Mouse (Mus musculus) myocyte (in vitro differentiated cells): ENCODE data around the gene Adad1. TPM values are rescaled to one million over a fixed set of nuclear protein-coding genes. Genes with fewer than 3 reads are reported as not detected.

ENCODE experiments used
- H3K27me3 ChIP-seq: one replicate; pipeline ENCODE4 v1.6.1; 2011; ENCODE audit not compliant: control insufficient read depth, insufficient read depth, insufficient read length
- H3K36me3 ChIP-seq: one replicate; pipeline ENCODE4 v1.6.1; 2011; ENCODE audit not compliant: control insufficient read depth, insufficient read depth
- H3K4me2 ChIP-seq: one replicate; pipeline ENCODE4 v1.6.1; 2011; ENCODE audit warnings: low read depth, control low read depth
- H3K4me3 ChIP-seq: one replicate; pipeline ENCODE4 v1.5.1; 2011; ENCODE audit warnings: mild to moderate bottlenecking, control low read depth, moderate library complexity
- H3K79me2 ChIP-seq: one replicate; pipeline ENCODE4 v1.6.1; 2011; ENCODE audit not compliant: control insufficient read depth, insufficient read depth
- H3ac ChIP-seq: one replicate; pipeline ENCODE4 v1.6.1; 2011; ENCODE audit not compliant: control insufficient read depth, insufficient read length
- CEBPB ChIP-seq: IDR thresholded peaks from 2 replicates; pipeline ENCODE4 v1.6.1; 2011; ENCODE audit warnings: mild to moderate bottlenecking, moderate library complexity; ENCODE audit not compliant: poor library complexity, insufficient read depth, severe bottlenecking
- E2F4 ChIP-seq: IDR thresholded peaks from one replicate; pipeline ENCODE4 v1.6.1; 2011; ENCODE audit warnings: mild to moderate bottlenecking, control low read depth, moderate library complexity; ENCODE audit not compliant: insufficient read depth
- MAX ChIP-seq: IDR thresholded peaks from one replicate; pipeline ENCODE4 v1.6.1; 2011; ENCODE audit warnings: low read depth, mild to moderate bottlenecking, control low read depth
- MYOD1 ChIP-seq, 3 experiments: IDR thresholded peaks; one replicate each; pipeline ENCODE4 v1.6.1; 2011; ENCODE audit warnings: control low read depth in 2 of 3, low read depth in 2 of 3, mild to moderate bottlenecking in 2 of 3, moderate library complexity in 1 of 3; ENCODE audit not compliant: insufficient read length in 2 of 3, control insufficient read depth in 1 of 3
- MYOG ChIP-seq, 3 experiments: IDR thresholded peaks; one replicate each; pipeline ENCODE4 v1.6.1; 2011; ENCODE audit warnings: control low read depth in 2 of 3, low read depth in 2 of 3, mild to moderate bottlenecking in 2 of 3; ENCODE audit not compliant: insufficient read length in 2 of 3, control insufficient read depth in 1 of 3, insufficient read depth in 1 of 3
- POLR2A ChIP-seq: IDR thresholded peaks from one replicate; pipeline ENCODE4 v1.6.1; 2011; ENCODE audit warnings: low read depth, mild to moderate bottlenecking, control low read depth, moderate library complexity; ENCODE audit not compliant: insufficient read length
- POLR2AphosphoS2 ChIP-seq: IDR thresholded peaks from one replicate; pipeline ENCODE4 v1.6.1; 2011; ENCODE audit warnings: low read depth, control low read depth; ENCODE audit not compliant: insufficient read length
- REST ChIP-seq: IDR thresholded peaks from one replicate; pipeline ENCODE4 v1.6.1; 2011; ENCODE audit warnings: mild to moderate bottlenecking, control low read depth, moderate library complexity; ENCODE audit not compliant: insufficient read depth, insufficient read length
- SRF ChIP-seq: IDR thresholded peaks from one replicate; pipeline ENCODE4 v1.6.1; 2011; ENCODE audit warnings: low read depth; ENCODE audit not compliant: control insufficient read depth, insufficient read length
- TCF12 ChIP-seq: IDR thresholded peaks from one replicate; pipeline ENCODE4 v1.6.1; 2011; ENCODE audit warnings: mild to moderate bottlenecking, control low read depth; ENCODE audit not compliant: poor library complexity, insufficient read depth, severe bottlenecking
- TCF3 ChIP-seq: IDR thresholded peaks from one replicate; pipeline ENCODE4 v1.6.1; 2011; ENCODE audit warnings: low read depth, control low read depth; ENCODE audit not compliant: insufficient read length
- USF1 ChIP-seq: IDR thresholded peaks from one replicate; pipeline ENCODE4 v1.6.1; 2011; ENCODE audit warnings: low read depth, mild to moderate bottlenecking, control low read depth, moderate library complexity
- polyA plus RNA-seq: library from polyadenylated mRNA; unstranded; fragments of >200 nt; fragmentation: generic; extraction: Trizol; gene quantifications from one replicate; pipeline ENCODE4 v1.2.1, GENCODE M21; 2012; ENCODE audit warnings: missing spikeins

The Adad1 gene
- polyA plus RNA-seq, 1 experiment: not detected

DNA sequence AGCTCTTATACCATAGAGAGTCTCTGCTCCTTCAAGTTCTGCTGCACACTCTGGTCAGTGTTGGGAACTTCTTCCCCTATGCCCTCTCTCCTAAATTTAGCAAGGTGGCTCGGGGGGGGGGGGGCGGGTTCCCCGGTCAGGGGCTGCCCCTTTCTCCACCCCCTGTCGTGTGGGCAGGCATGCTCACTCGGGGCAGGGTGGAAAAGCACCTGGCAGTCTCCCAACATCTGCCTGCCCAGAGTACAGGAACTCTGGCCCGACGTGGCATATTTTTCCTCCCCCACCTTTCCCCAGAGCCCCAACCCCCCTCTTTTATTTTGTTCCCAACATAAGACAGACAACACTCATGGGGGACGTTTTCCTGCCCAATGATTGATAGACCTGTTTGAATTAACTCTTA lies 83.1 kb downstream of the Adad1 start:
- TF ChIP-seq CEBPB (no peak), REST (no peak), POLR2A (no peak), SRF (no peak), MYOG (IDR thresholded peaks at IDR 0.05; ENCODE audit: control insufficient read depth in 1 of 3, insufficient read depth in 1 of 3, insufficient read length in 2 of 3, low read depth in 2 of 3) (no peak), TCF3 (no peak), POLR2AphosphoS2 (no peak), USF1 (no peak), MAX (no peak), MYOD1 (IDR thresholded peaks at IDR 0.05; ENCODE audit: control insufficient read depth in 1 of 3, insufficient read length in 2 of 3, low read depth in 2 of 3) (no peak), TCF12 (no peak), E2F4 (no peak)
- no peaks in the 10 kb centered on the region for H3K27me3 ChIP-seq
- no peak overlapping the region for H3K4me2 ChIP-seq
- no peak overlapping the region for H3ac ChIP-seq
- H3K79me2 ChIP-seq: no peaks in the 10 kb centered on the region
- H3K36me3 ChIP-seq: no peaks in the 10 kb centered on the region
- no peak overlapping the region for H3K4me3 ChIP-seq

DNA sequence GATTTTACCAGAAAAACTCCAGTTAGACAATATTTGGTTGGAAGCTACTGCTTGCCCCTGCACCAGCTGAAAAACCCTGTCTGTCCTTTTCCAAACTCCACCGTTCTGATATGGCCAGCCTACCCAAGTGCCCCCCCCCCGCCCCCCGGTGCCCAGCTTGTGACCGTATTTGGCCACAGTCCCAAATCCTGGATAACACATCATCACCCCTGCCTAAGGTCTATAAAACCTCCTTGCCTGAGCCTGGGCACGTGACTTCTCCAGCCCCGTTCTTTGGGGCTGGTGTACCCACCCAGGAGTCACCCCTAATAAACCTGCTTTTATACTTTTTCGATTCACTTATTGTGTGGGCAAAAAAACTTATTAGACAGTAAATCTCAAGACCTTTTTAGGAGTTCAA lies 83.5 kb downstream of the Adad1 start:
- Histone ChIP-seq H3K27me3 (no peaks in the 10 kb centered on the region), H3ac (no peak overlapping the region), H3K4me3 (no peak overlapping the region), H3K36me3 (no peaks in the 10 kb centered on the region), H3K79me2 (no peaks in the 10 kb centered on the region), H3K4me2 (no peak overlapping the region)
- TF ChIP-seq MYOD1 (IDR thresholded peaks at IDR 0.05; ENCODE audit: control insufficient read depth in 1 of 3, insufficient read length in 2 of 3, low read depth in 2 of 3) (no peak), MYOG (IDR thresholded peaks at IDR 0.05; ENCODE audit: control insufficient read depth in 1 of 3, insufficient read depth in 1 of 3, insufficient read length in 2 of 3, low read depth in 2 of 3) (no peak), MAX (no peak), TCF12 (no peak), POLR2A (no peak), REST (no peak), SRF (no peak), E2F4 (no peak), CEBPB (no peak), TCF3 (no peak)

DNA sequence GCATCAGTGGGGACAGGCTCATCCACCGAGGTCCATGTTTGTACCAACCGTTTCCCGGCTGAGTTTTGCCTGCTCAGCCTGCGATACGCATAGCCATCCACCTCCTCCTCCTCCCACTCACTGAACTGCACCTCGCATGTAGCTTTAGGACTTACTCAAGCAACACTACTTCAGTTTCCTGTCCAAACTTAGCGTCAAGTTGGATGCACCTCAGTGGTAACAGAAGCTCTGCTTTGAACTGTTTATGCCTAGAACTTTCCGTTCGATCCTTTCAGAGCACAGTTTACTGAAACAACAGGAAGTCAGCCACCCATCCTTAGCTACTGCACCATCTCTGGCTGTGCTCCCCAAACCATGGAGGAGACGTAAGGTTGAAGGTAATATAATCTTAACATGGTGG lies 88.9 kb downstream of the Adad1 start:
- TF ChIP-seq POLR2A (no peak), E2F4 (no peak), SRF (no peak), CEBPB (no peak), MAX (no peak), REST (no peak), MYOD1 (IDR thresholded peaks at IDR 0.05; ENCODE audit: control insufficient read depth in 1 of 3, insufficient read length in 2 of 3, low read depth in 2 of 3) (no peak), TCF3 (no peak), TCF12 (no peak), POLR2AphosphoS2 (no peak), MYOG (IDR thresholded peaks at IDR 0.05; ENCODE audit: control insufficient read depth in 1 of 3, insufficient read depth in 1 of 3, insufficient read length in 2 of 3, low read depth in 2 of 3) (no peak), USF1 (no peak)
- Histone ChIP-seq H3K27me3 (no peaks in the 10 kb centered on the region), H3K4me2 (no peak overlapping the region), H3K79me2 (no peaks in the 10 kb centered on the region), H3K36me3 (no peaks in the 10 kb centered on the region), H3ac (no peak overlapping the region), H3K4me3 (no peak overlapping the region)

DNA sequence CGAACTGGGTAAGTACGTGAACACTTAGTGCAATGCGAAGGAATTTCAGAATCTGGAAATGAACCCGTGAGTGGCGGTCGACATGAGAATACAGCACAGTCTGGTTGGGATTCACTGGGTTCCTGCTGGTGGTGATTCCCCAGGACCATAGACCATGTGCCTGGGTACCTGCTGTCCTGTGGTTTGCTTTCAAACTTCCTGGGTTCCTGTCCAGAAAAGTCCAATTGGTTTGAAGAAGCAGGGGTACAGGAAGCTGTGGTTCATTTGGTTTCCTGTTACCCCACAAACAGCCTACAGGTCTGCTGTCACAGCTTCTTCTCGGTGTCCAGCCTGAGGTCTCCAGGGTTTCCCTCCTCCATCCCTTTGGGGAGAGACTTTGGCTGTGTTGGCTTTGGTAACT lies 89.7 kb downstream of the Adad1 start:
- TF ChIP-seq TCF3 (no peak), MYOG (IDR thresholded peaks at IDR 0.05; ENCODE audit: control insufficient read depth in 1 of 3, insufficient read depth in 1 of 3, insufficient read length in 2 of 3, low read depth in 2 of 3) (no peak), MAX (no peak)
- no peak overlapping the region for H3K4me2 ChIP-seq
- no peak overlapping the region for H3K4me3 ChIP-seq
- no peak overlapping the region for H3ac ChIP-seq
- H3K27me3 ChIP-seq: no peaks in the 10 kb centered on the region
- H3K36me3 ChIP-seq: no peaks in the 10 kb centered on the region
- no peaks in the 10 kb centered on the region for H3K79me2 ChIP-seq

DNA sequence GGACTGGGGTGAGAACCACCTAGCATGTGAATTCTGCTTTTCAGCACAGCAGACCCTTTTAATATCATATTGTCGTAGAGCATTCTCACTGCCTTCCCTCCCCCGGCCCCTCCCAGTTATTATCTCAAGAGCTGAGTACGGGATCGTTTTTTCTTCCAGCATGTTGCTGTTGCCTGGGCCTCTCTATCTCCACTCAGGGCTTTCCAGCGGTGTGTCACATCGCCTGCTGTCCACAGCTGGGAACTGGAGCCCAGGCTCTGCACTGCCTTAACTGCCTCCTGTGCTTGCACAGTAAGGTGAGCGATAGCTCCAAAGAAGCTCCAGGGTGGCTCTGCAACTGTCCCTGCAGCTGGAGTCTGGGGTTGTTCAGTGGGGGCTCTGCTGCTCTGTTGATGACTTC lies 91.1 kb downstream of the Adad1 start:
- Histone ChIP-seq H3ac (no peak overlapping the region), H3K79me2 (no peaks in the 10 kb centered on the region), H3K4me2 (no peak overlapping the region), H3K27me3 (no peaks in the 10 kb centered on the region), H3K4me3 (no peak overlapping the region), H3K36me3 (no peaks in the 10 kb centered on the region)
- TF ChIP-seq MAX: no peak
- no peak for TF ChIP-seq E2F4

DNA sequence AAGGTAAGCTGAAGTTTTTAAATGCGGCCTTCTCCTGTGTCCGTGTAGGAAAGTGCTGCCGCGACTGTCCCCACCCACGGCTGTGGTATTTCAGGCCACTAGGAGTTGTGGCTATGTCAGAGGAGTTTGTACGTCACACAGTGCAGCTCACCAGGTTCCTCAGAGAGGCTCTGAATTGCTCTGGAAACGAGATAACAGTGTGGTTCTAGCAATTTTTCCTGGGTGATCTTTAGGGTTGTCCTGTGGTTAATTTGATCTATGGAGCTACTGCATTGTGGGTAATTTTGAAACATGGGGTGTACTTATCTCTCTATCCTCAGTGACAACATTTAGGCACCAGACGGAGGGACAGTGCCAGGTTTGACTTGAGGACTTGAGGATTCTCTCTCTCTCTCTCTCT lies 93.8 kb downstream of the Adad1 start:
- H3K4me3 ChIP-seq: no peak overlapping the region
- H3ac ChIP-seq: no peak overlapping the region
- no peaks in the 10 kb centered on the region for H3K27me3 ChIP-seq
- no peak overlapping the region for H3K4me2 ChIP-seq
- TF ChIP-seq MYOD1 (IDR thresholded peaks at IDR 0.05; ENCODE audit: control insufficient read depth in 1 of 3, insufficient read length in 2 of 3, low read depth in 2 of 3) (no peak), MAX (no peak), POLR2A (no peak), SRF (no peak), CEBPB (no peak), REST (no peak), MYOG (IDR thresholded peaks at IDR 0.05; ENCODE audit: control insufficient read depth in 1 of 3, insufficient read depth in 1 of 3, insufficient read length in 2 of 3, low read depth in 2 of 3) (no peak), USF1 (no peak), TCF12 (no peak), E2F4 (no peak), POLR2AphosphoS2 (no peak), TCF3 (no peak)
- no peaks in the 10 kb centered on the region for H3K36me3 ChIP-seq
- no peaks in the 10 kb centered on the region for H3K79me2 ChIP-seq
